Mouse (Mus musculus) urinary bladder, postnatal 10 days (tissue): ENCODE data around the gene Stag2.

ENCODE experiments used
- DNase-seq: peaks from one replicate; pipeline ENCODE4 v3.0.0; 2022; ENCODE audit warnings: low spot score

The Stag2 gene

DNA sequence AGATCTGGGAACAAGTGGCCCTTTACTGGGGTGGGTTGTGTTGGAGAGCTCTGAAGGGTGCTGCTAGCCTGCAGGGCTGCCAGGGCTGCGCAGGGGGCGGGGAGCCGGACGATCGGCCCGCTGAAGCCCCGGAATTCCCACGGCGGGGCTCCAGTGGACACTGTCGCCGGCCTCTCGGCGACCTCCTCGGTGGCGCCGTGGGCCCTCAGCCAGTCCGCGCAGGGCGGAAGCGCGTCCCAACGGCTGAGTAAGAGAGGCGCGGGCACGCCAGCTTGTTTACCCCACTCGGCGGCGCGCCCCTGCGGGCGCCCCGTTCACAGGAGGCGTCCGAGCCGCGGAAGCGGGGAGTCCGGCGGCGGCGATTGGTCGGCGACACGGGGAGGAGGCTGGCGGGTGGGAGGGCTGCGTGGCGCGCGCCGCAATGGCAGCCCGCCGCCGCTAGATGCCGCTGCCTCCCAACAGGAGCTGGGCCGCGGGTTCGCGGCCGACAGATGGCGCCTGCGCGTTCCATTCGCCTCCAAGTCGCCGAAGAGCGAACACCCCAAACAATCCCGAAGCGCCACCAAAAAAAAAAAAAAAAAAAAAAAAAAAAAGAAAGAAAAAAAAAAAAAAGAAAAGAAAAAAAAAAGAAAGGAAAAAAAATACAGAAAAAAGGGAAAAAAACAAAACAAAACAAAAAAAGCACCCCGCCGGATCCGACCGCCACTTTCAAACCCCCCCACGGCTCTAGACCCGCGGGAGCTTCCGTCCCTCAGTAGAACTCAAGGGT lies at the start of gene Stag2:
TSS of gene Stag2 (plus strand) at position 530 of the 769 bp plus-strand sequence.
- DNase-seq = peak; percentile 37

DNA sequence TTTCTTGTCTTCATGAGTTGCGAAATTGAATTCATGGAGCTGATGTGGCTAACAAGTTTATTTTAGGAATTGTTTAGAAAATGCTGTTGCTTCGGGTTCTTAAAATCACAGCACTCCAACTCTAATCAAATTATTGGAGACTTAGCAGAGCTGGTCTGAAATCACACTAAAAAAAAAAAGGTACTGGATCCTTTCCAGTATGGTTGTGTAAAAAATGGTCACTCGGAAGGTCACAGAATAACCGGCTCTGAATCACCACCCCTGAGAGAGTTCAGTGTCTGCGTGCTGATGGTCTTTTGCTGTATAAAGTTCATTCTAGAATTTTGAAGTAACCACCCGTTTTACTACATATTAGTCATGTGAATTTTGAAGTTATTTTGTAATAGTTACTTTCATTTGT lies 42.0 kb upstream of the Stag2 start:
- no peak for DNase-seq

DNA sequence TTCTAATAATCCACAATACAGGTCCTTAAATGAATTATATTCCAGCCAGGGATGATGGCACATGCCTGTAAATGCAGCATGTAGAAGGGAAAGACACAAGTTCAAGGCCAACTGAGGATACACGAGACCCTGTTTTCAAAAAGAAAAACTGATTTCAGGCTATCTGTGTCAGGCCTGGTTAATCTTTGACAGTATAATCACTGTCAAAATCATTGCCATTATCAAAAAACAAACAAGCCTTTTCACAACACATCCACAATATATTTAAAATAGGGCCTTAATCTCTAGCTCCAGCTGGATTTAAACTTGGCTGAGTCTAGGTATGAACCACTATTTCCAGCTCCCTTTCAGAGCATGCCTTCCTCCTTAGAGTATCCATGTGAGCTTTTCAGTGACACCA lies 38.5 kb upstream of the Stag2 start:
- no peak for DNase-seq

DNA sequence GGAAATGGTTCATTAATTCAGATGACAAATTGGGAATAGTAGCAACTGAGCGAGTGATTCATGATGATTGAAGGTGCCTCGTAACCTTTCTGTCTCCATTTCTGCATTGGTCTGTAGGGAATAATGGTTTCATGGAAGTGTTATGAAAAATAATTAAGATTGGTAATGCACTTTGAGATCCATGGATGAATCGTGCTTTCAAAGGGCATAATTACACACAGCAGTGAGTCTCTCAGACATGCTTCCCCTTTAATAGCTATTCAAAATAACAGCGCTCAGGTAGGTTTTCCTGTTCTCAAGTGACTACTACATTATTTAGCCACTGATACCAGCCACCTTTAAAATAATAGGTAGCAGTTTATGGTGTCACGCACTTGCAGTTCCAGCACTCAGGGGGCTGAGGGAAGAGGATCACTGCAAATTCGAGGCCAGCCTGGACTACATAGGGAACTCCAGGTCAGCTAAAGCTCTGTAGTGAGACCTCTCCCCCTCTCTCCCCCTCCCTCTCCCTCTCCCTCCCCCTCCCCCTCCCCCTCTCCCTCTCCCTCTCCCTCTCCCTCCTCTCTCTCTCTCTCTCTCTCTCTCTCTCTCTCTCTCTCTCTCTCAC lies 29.6 kb upstream of the Stag2 start:
- no peak for DNase-seq

DNA sequence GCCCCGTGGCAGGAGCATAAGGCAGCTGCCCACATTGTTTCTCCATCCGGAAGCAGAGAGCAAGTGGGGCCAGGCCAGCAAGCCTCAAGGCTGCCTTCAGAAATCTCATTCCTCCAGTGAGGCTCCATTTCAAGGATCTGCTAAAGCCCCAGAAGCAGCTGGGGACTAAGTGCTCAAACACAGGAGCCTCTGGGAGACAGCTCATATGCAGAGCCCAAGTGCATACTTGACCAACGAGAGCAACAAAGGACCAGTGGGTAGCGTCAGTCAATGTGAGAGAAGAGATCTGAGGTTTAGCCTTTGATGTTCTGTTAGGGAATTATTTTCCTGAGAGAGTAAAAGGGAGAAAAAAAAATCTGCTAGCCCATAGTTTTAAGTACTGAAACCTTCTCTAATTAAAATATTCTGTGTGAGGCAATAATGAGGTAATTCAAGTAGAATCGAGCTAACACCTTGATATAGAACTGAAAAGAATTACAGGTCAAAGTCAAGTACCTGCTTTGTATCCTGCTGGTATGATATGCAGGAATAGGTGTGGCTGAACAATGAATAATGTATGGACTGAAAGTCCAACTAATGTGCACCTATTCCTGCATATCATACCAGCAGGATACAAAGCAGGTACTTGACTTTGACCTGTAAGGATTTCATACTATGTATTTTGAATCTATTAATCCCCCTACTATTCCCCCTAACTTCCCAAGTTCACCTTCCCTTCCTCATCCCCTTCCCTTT lies 24.0 kb upstream of the Stag2 start:
- no peak for DNase-seq

DNA sequence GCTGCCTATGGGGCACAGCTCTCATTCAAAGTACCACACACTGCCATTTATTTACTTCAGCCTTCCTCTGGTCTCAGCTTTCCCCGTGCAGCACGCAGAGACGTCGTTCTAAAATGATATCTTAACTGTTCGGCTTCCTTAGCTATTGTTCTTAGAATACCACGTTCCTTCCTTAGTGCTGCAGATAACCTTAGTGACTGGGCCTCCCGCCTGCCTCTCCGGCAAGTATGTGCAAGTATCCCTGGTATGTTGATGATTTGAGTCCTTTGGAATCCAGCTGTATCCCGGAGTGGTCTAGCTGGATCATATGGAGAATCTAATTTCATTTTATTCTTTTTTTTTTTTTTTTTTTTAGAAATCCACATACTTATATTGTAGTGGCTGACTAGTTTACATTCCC lies 9.2 kb upstream of the Stag2 start:
- DNase-seq = no peak

DNA sequence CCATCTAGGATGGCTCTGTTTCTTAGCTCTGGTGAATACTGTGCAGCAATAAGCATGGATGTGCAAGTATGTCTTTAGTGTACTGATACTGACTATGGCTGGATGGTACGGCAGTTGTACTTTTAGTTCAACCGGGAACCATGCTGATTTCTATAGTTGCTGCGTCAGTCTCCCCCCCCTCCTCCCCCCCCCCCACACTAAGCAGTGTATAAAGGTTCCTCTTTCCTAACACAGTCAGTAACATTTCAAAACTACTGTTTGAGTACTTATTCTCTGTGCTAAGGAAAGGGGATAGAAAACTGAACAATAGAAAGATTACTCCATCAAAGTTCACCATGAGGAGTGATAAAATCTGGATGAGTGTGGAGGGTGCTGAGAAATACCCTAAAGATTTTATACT lies 6.5 kb upstream of the Stag2 start:
- no peak for DNase-seq

DNA sequence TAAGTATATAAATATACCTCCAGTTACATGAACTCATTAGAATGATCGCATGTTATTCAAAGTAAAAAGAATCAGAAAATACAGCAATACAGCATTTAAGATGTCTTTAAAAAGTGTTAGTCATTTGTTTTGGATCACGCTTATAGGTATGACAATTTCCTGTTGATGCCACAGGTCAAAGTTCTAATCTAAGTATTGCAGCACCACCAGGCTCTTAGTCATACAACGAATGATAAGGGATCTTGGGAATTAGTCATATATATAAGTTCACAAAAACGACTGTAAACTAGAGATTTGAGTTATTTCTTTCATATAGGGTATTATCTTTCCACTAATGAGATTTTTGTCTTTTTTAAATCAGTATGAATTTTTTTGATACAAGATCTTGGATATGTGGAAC lies 5.1 kb upstream of the Stag2 start:
- DNase-seq = no peak

DNA sequence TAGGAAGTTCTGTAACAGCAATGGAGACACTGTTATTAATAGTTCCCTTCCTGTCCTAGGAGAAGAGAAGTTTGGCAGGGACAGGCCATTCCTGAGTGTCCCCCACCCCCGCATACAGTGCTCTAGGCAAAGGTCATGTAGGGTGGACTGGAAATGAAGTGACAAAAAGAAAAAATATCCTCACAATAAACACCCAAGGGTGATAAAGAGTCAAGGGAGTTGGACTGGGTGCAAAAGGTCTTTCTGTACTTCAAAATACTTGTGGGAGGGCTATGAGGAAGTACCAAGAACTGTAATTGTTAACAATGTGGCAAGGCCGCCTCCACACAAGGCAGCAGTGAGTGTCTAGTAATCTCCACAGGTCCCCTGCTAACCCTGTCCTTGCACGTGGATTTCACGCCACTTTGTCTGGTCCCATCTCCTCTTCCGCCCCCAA lies 1.1 kb upstream of the Stag2 start:
- no peak for DNase-seq

DNA sequence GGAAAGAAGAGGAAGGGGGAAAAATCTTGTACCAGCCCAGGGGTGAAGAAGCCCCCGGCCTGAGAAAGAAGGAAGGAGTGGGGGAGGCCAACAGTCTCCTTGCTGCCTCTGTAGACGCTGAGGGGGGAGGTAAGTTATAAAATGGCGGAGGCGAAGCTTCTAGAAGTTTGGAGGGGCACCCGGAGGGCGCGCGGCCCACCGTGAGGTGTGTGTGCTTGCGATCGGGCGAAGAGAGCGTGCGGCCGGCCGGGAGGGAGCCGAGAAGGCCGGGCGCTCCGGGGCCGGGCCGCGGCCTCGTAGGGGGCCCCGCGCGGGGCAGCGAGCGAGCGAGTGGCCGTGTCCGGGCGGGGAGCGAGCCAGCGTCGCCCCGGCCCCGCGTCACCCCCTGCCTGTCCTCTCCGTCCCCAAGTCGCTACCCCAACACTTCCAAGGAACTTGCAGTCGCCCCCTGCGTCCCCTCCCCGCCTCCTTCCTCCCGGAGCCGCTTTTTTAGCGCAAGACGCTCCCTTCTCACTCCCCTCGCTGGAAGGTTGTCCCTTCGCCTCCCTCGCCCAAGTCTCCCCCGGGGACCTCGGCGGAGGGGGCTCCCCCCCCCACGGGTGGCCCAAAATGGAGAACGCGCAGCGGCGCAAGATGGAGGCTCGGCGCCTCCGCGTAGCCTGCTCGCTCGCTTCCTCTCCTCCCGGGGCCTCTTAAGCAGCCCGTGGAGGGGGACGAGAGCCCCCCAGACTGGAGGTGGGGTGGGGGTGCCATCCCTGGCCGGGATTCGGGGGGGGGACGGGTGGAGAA lies 634 bp downstream of the Stag2 start:
- no peak for DNase-seq

DNA sequence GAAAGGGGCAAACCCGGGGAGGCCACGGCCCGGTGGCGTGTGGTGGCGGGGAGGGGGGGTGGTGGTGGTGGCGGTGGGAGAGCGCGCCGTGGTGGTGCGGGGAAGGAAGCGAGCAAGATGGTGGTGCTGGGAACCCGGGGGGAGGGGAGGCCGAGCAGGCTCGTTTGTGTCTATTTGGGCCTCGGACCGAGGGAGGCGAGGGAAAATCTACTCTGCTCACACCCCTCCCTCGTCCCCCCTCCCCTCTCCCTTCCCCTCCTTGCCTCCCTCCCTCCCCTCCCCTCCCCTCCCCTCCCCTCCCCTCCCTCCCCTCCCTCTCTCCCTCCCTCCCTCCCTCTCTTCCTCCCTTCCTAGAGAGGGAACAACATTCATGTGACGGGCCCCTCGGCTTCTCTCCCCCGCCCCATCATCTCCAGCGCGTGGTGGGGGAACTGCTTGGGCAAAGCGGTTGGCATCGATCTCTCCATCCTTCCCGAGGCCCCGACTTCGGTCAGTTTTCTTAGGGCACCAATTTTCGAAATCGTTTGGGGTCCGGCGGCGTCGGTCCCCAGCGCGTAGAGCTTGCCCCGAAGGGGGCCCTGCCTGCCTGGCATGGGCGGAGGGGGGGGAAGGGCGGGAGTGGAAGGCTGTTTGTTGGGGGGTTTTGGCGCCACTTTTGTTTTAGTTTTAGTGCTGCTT lies 1.4 kb downstream of the Stag2 start:
- DNase-seq = peak; percentile 20

DNA sequence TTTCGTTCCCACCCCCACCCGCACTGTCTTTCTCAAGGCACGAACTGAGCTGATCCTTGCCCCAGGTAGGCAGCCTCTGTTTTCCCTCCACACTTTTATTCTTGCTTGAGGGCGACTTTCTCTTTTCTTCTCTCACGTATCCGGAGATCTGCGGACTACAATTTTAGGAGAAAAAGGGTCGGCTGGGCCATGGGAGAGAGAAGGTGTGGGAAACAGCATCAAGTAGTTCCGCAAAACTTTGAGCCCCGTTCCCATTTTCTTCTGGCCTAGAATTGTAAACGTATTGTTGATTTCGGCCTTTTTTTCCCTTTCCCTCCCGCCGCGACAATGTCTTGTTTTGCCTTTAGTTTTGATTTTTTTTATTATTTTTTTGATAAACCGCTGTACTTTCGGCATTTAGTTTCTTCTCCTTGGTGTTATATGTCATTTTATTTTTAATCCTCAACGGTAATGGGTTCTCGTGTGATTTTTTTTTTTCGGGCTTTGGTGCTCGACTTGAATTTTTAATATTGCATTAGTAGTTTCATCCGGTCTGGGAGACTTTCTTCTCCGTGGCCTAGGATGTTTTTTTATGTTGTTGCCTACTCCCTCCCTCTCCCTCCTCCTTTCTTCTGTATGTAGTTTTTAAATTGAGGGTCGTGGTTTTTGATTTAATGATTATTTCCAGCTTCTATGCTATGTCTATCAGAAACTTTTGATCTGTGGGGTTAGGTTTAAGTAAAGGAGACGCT lies 2.1 kb downstream of the Stag2 start:
- no peak for DNase-seq

DNA sequence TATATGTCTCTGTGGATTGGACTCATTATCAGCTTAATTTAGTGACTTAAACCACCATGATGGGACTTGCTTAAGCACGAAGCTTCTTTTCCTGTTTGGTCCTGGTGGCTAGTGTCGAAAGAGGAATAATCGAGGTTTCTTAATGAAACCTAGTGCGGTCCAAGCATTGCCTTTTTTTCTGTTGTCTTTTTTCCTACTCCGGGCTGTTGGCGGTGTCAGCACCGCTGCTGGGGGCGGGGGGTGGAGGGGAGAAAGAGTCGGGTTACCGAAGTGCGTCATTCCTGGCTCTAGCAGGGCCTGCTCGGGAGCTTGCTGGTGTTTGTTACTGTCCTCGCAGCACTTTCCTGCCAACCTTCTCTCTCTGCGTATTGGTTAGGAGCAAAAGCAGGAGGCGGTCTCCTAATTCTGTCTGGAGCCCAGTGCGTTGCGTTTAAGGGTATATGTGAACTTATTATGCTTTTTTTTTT lies 2.8 kb downstream of the Stag2 start:
- peak; percentile 30 for DNase-seq

DNA sequence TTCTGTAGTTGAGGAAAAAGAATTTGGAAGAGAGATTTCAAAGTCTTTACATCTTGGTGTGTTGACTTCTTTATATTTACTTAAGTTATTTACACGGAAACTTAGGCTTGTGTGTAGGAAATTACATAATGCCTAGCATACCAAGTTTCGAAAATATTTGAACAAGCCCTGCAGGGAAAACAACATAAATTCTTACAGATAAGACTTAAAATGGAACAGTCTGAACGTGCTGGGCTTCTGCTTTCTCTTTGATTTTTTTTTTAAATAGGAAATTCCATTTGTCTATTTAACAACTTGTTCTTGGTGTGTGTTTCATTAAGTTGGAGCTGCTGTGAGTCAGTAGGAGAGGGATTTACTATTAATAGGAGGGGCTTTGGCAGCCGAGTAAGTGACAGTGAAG lies 3.9 kb downstream of the Stag2 start:
- DNase-seq = no peak

DNA sequence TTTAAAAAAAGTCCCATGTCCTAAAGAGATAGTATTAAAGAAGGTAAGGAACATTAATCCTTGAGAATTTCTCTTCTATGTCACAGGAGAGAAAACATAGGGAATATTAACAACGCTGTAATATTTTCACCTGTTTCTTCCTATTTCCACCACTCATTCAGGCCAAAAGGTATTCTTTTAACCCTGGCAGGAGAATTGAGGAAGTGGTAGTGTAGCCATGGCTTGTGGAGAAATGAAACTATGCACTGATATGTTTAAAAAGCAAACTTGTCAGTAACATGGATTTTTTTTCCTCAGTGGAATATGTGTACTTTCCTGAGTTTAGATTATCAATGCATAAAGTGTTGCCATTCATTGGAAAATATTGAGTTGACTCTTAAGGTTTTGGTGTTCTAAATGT lies 16.3 kb downstream of the Stag2 start:
- DNase-seq = no peak

DNA sequence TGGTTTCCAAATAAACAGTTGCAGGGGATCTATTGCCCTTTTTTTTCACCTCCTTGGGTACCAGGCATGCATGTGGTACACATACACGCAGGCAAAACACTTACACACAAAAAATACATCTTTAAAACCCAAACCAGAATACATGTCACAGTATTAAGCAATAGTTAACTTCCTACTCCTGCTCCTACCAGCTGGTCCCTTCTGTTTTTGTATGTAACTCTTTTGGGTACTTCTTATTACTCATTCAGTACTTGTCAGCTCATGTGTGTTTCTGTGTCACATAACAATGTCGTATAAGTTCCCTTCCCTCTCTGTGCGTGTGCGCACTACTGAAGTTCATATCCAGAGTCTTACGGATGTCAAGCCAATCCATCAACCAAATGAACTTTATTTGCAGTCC lies 21.7 kb downstream of the Stag2 start:
- DNase-seq = no peak

DNA sequence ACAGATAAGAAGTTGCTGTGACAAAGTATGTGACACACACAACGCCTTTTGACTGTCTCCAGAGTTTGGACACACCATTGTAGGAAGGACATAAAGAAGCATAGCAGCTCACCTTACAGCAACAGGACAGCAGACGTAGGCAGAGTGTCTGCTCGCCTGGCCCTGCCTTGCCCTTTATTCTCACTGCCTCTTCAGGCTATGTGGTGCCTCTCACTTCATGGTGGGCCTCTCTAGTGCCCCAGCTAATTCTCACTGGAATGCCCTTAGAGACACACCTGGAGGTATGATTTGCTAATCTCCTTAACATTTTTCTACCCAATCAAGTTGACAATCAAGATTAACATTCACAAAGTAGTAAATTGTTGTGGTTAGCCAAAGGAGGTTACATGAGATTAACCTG lies 38.5 kb downstream of the Stag2 start:
- DNase-seq = no peak

DNA sequence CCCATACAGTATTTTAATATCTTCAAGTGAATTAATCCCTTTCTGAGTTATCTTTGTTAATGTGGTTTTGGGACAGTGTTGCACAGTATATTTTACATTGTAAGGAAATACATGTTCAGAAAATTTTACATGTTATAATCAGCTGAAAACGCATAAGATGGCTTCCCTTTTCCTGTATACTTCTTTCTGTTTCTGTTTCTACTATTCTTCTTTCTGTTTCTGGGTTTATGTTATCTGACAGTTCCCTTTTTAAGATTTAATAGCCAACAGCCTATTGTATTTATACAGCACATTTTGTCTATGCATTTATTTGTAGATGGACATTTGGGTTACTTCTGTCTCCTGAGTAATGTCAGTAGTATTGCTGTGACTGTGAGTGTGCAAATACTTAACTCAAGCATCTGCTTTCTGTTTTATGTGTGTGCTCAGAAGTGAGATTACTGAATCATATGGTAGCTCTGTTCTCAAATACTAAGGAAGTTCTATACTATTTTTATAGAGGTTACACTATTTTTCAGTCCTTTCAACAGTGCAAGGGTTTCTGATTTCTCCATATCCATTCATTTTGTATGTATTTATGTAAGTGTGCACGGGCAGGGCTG lies 39.8 kb downstream of the Stag2 start:
- no peak for DNase-seq

DNA sequence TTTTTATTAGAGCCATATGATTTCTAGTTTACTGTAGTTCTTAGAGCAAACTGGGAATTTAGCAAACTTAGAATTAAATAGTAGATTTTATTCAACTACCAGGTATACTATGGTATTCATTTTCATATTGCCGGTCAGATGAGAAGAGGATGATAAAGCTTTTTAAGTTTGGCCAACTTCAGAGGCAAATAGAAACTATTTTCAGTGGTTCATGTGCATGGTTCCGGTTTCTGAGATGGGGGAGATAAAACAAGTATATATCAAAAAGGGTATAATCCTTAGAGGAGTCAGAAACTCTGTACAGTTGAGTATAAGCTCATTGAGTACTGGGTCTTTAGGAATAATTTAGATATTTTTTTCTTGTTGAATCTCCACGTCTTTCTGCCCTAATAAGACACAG lies 45.5 kb downstream of the Stag2 start:
- DNase-seq = no peak

DNA sequence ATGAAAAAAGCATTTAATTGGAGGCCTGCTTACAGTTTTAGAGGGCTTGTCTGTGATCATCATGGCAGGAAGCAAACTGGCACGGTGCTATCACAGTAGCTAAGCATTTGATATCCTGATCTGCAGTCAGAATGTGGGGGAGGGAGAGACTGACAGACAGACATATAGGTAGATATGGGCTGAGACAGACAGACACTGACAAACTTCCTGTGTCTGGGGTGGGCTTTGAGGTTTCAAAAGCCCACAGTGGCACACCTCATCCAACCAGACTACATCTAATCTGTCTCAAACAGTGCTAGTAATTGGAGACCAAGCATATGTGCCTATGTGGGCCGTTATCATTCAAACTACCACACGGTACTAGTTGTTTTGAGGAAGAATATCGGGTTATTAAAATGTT lies 53.4 kb downstream of the Stag2 start:
- no peak for DNase-seq

DNA sequence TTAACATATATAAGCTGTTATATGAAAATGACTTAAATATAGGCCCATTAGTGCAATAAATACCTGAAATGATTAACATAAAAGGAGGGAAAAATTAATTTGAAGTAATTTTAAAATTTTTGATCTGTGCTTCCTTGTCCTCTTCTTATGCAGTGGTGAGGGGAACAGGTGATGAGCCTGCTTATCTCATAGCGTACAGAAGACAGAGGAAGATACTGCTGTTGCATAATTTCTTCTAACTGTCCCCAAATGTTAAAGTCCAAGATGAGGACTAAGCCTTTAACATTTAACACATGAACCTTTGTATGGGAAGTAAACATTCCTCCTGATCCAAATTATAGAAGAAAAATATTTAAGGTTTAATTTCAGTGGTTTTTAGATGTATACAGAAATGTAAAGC lies 66.6 kb downstream of the Stag2 start:
- DNase-seq = no peak
